Mouse (Mus musculus) heart, postnatal 0 days (tissue): ENCODE data around the gene Senp1. TPM values are rescaled to one million over a fixed set of nuclear protein-coding genes. Genes with fewer than 3 reads are reported as not detected.

Experiments used
- ATAC-seq: fragments of 200-750 bp; cut with Nextera tagmentation; 2 replicates; pipeline ENCODE4 v1.8.0; 2017; ENCODE audit warnings: low read depth, moderate number of reproducible peaks, moderate library complexity; ENCODE audit not compliant: insufficient read depth
- DNase-seq: peaks from one replicate; pipeline ENCODE4 v3.0.0-alpha.2; 2016; ENCODE audit warnings: low spot score
- H3K27ac ChIP-seq: fragments of 300-500 bp; sonication (generic); 2 replicates; pipeline ENCODE4 v1.5.1; 2014; ENCODE audit warnings: low read depth, mild to moderate bottlenecking
- H3K27me3 ChIP-seq: fragments of 300-500 bp; sonication (generic); 2 replicates; pipeline ENCODE4 v1.6.1; 2014; ENCODE audit warnings: low read length, mixed read lengths; ENCODE audit not compliant: control insufficient read depth, insufficient read depth
- H3K36me3 ChIP-seq: fragments of 300-500 bp; sonication (generic); replicated peaks from 2 replicates; pipeline ENCODE4 v1.6.1; 2014; ENCODE audit warnings: low read length, mixed read lengths; ENCODE audit not compliant: control insufficient read depth, insufficient read depth
- H3K4me1 ChIP-seq: fragments of 300-500 bp; sonication (generic); 2 replicates; pipeline ENCODE4 v1.6.1; 2014; ENCODE audit warnings: antibody characterized with exemption; ENCODE audit not compliant: control insufficient read depth, insufficient read depth
- H3K4me2 ChIP-seq: fragments of 300-500 bp; sonication (generic); 2 replicates; pipeline ENCODE4 v1.6.1; 2014; ENCODE audit warnings: low read depth, mild to moderate bottlenecking, low read length, moderate library complexity
- H3K4me3 ChIP-seq: fragments of 300-500 bp; sonication (generic); 2 replicates; pipeline ENCODE4 v1.5.1; 2014; ENCODE audit warnings: low read depth, low read length
- H3K9ac ChIP-seq: fragments of 300-500 bp; sonication (generic); replicated peaks from 2 replicates; pipeline ENCODE4 v1.6.1; 2014; ENCODE audit warnings: low read depth, low read length, mixed read lengths
- H3K9me3 ChIP-seq: fragments of 300-500 bp; sonication (generic); replicated peaks from 2 replicates; pipeline ENCODE4 v1.6.1; 2016; ENCODE audit warnings: low read length; ENCODE audit not compliant: control insufficient read depth
- CTCF ChIP-seq: IDR thresholded peaks from 2 replicates; pipeline ENCODE4 v1.5.1; 2016; ENCODE audit warnings: antibody characterized with exemption, control low read depth, low read depth
- EP300 ChIP-seq: IDR thresholded peaks from 2 replicates; pipeline ENCODE4 v1.6.1; 2016; ENCODE audit warnings: antibody characterized with exemption, low read depth
- WGBS: fragments of 180-500 bp; shearing (Covaris S2); extraction: QIAGEN DNeasy Blood & Tissue Kit; methylation state at CpG from one replicate; pipeline ENCODE4 v1.1.7; 2014; 5-methylcytosine and 5-hydroxymethylcytosine counted together
- polyA plus RNA-seq: library from polyadenylated mRNA; unstranded; fragments of >200 nt; fragmentation: Nextera tagmentation; extraction: Ambion mirVana; gene quantifications from 2 replicates; pipeline ENCODE4 v1.2.1, GENCODE M21; 2015
- total RNA-seq: library from RNA; depleted of rRNA; stranded (reverse); fragments of >200 nt; gene quantifications from 2 replicates; pipeline ENCODE4 v1.2.3, GENCODE M21; 2014; ENCODE audit warnings: low replicate concordance

Senp1 gene
- total and polyA plus RNA-seq, 2 experiments from 2014 or later, result 10.1 to 16.7 TPM

DNA sequence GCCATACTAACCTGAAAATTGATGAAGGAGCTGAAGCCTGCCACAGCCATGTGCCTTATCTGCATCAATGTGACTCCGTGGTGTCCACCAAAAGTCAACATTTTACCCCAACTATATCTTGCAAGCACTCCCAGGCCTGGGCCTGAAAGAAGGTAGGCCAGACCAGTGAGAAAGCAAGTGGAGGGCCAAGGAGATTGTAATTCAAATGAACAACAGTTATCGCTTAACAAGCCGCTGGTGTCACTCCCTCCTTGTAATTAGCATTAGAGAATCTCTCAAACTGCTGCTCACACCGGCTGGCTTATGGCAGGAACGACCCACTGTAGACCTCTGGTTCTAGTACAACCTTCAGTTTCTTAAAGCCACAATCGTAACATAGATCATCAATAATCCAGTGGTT lies 16.6 kb downstream of the Senp1 start:
- H3K27me3 ChIP-seq, result no peaks in the 10 kb centered on the region
- H3K4me3 ChIP-seq, result no peak overlapping the region
- 86% methylated on average over 6 of the region's 6 CpGs for WGBS
- H3K9ac ChIP-seq, result no peak overlapping the region
- DNase-seq (no peak), ATAC-seq (no peak)
- H3K4me1 ChIP-seq, result no peaks in the 10 kb centered on the region
- H3K9me3 ChIP-seq, result no peaks in the 10 kb centered on the region
- no peak for TF ChIP-seq EP300
- TF ChIP-seq CTCF, result no peak
- H3K4me2 ChIP-seq, result no peak overlapping the region
- H3K27ac ChIP-seq, result no peak overlapping the region
- peaks cover 70% of the 10 kb centered on the region for H3K36me3 ChIP-seq

DNA sequence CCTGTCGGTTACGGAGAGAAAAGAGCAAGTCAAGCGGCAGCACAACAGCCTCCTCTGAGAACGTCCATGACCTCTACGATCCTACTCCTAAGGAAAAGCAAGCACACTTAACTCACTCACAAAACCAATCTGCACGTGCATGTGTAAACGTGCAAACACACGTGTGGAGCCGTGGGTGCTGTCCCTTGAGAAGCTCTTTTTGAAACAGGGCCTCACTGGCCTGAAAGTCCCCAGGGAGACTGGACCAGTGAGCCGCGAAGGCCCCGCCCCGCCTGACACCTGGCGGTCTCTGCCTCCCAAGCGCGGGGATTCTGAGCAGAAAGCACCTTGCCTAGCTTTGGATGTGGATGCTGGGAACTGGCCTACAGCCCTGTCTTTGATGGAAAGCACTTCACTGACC lies 18.5 kb downstream of the Senp1 start:
- no peaks in the 10 kb centered on the region for H3K4me1 ChIP-seq
- H3K27me3 ChIP-seq, result no peaks in the 10 kb centered on the region
- WGBS, result 86% methylated on average over 16 of the region's 16 CpGs
- H3K9ac ChIP-seq, result no peak overlapping the region
- DNase-seq (no peak), ATAC-seq (no peak)
- peaks cover 68% of the 10 kb centered on the region for H3K36me3 ChIP-seq
- H3K9me3 ChIP-seq, result no peaks in the 10 kb centered on the region
- no peak for TF ChIP-seq CTCF
- TF ChIP-seq EP300, result no peak
- peak overlapping the region; percentile 37; the same call in 1 of the 2 replicates for H3K27ac ChIP-seq
- H3K4me2 ChIP-seq, result no peak overlapping the region
- no peak overlapping the region for H3K4me3 ChIP-seq

DNA sequence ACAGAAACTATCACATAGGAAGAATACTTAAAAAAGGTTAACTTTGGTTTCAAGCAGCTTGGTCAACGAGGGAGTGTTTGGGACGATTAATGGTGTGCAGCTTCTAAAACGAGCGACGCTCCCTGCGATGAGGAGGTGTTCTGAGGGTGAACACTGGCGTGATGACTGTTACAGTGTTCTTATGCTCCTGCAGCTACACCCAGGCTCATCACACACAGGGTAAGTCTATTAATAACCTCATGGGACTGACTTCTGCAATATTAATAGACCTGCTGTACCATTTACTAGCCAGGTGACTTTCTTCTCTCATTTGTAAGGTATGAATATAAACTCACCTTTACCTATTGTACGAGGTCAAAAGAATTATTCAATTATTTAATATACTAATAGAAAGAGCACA lies 19.0 kb downstream of the Senp1 start:
- TF ChIP-seq CTCF (no peak), EP300 (no peak)
- no peak overlapping the region for H3K4me3 ChIP-seq
- peaks cover 70% of the 10 kb centered on the region for H3K36me3 ChIP-seq
- DNase-seq (peak; percentile 58), ATAC-seq (no peak; the same call in 1 of the 2 replicates)
- H3K4me2 ChIP-seq, result no peak overlapping the region
- peak overlapping the region; percentile 48; the same call in 1 of the 2 replicates for H3K27ac ChIP-seq
- H3K4me1 ChIP-seq, result no peaks in the 10 kb centered on the region
- no peaks in the 10 kb centered on the region for H3K9me3 ChIP-seq
- no peak overlapping the region for H3K9ac ChIP-seq
- WGBS, result 55% methylated on average over 8 of the region's 8 CpGs
- no peaks in the 10 kb centered on the region for H3K27me3 ChIP-seq

DNA sequence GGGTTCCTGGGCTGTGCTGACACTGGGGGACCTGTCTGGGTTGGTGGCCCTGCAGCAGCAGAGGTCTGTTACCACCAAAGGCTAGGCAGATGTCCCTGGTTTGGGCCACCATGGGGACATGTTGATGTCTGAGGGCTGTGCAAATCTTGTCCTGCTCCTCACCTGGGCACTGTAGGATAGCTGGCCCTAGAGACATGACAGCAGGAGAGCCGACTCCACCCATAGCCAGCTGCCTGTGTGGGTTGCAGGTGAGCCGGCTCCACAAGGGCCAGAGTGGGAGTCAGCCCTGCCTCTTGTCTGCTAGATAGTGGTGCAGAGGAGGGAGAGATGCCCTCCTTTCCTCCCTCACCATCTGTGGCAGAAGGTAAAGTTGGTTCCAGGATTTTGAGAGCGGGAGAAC lies 23.2 kb downstream of the Senp1 start:
- 83% methylated on average over 3 of the region's 3 CpGs for WGBS
- DNase-seq, result no peak
- peaks cover 69% of the 10 kb centered on the region for H3K36me3 ChIP-seq

DNA sequence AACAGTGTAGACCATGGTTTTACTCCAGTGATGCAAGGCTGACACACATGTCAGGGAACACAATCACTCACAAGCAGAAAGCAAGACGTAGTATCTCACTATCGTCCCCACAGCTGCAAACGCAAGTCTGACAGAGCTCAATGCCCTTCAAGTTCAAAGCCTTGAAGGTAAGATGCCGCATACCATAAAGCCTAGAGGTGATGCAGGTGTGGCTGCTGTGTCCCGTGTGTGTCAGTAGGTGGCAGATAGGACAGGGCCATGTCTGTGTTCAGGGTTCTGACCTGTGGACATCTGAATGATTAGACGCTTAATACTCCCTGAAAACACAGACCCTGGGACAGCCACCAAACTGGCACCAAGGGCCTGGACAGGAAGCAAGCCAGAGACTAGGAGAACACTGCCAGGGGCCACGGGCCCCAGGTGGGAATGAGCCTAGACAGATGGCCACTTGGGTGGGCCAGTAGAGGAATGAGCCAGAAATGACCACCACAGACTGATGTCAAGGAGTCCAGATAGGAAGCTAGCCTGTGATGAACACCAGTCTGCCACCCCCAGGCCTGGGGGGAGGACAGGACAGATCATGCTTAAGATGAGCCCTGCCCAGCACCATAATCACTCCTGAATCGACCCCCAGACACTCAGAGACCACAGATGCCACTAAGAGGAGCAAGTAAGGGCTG lies 23.8 kb downstream of the Senp1 start:
- TF ChIP-seq CTCF (peak; percentile 10; the same call in 1 of the 2 replicates), EP300 (no peak)
- Histone ChIP-seq H3K9ac (no peak overlapping the region), H3K27ac (no peak overlapping the region), H3K27me3 (no peaks in the 10 kb centered on the region), H3K4me3 (no peak overlapping the region), H3K9me3 (no peaks in the 10 kb centered on the region), H3K4me1 (no peaks in the 10 kb centered on the region), H3K36me3 (peaks cover 68% of the 10 kb centered on the region), H3K4me2 (no peak overlapping the region)
- ATAC-seq (no peak), DNase-seq (no peak)
- 87% methylated on average over 8 of the region's 8 CpGs for WGBS

More for the DNA sequence above, 23.2 kb downstream of the Senp1 start:
- ATAC-seq, result no peak
- Histone ChIP-seq H3K27ac (no peak overlapping the region), H3K4me3 (no peak overlapping the region), H3K9me3 (no peaks in the 10 kb centered on the region), H3K4me1 (no peaks in the 10 kb centered on the region), H3K9ac (no peak overlapping the region), H3K4me2 (no peak overlapping the region), H3K27me3 (no peaks in the 10 kb centered on the region)
- no peak for TF ChIP-seq CTCF
- no peak for TF ChIP-seq EP300

DNA sequence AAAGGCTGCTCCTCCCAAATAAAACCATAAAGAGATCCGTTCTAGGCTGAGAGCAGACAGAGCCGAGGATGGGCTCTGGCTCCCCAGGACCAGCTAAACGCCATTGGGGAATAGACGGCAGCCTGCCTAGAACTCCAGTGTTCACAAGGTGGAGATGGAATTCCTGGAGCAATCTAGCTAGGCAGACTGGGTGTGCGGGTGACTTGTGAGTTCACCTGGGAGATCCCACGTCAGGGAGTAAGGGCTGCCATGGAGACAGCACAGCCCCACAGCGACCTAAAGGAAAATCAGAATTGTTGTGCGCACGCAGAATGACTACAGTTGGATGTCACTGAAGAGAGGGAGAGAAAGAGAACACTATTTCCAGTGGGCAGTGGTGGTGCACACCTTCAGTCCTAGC lies 25.0 kb downstream of the Senp1 start:
- Histone ChIP-seq H3K4me3 (no peak overlapping the region), H3K4me1 (no peaks in the 10 kb centered on the region), H3K27ac (no peak overlapping the region), H3K9me3 (no peaks in the 10 kb centered on the region), H3K27me3 (no peaks in the 10 kb centered on the region), H3K36me3 (peaks cover 76% of the 10 kb centered on the region), H3K9ac (no peak overlapping the region), H3K4me2 (no peak overlapping the region)
- 83% methylated on average over 9 of the region's 9 CpGs for WGBS
- no peak for TF ChIP-seq EP300
- no peak for TF ChIP-seq CTCF
- DNase-seq (no peak), ATAC-seq (no peak)
